In the genomic region with DNA sequence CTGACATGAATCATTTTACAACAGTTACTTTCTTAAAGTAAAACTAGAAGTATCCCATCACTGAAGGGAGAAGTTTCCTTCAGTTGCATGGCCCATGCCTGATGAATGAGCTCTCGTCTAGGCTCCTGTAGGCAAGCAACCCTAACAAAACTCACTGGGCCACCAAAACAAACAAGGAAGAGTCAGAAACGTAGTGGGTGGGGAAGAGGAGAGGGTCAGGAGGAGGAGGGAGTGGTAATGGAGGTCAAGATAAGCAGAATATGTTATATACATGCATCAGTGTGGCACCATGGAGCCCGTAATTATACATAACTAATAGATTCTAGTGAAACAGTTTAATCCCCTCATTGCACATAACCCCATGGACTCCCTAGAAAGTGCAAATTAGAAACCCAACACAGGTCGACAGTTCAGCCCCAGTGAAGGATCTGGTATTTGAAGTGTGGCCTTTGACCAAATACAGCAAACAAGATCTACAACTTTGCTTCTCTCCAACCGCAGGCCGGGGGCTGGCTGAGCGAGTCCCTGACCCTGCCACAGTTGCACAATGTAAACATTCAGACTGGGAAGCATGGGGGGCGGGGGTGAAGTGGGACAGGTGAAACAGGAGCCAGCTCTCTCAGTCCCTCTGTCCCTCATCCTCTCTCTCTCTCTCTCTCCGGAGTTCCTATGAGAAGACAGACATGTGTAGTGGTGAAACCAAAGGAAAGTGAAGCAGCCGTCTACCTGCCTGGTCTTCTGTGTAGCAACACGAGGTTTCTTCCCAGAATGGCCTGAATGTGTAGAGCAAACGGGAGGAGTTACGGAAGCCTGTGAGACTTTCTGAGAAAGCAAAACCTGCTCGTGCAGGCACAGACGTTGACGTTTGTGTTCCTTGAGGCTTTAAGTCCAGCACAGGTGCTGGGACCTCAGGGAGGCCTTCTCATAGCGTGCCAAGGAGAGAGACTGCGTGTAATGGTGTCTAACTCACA, we compare ENCODE assay signal across 10 mouse cellular contexts.
A peak's percentile ranks its signal among the peaks of the same experiment; 100 is the strongest.
DNase-seq lines count a peak whose midpoint lies in the region; ATAC-seq and TF ChIP-seq lines count a peak whose summit lies in the region.
"Had no signal": no experiment of that assay in that cellular context is flagged by ENCODE, and none has a peak within 500 bp of the region (broad histone marks: within the 10 kb centered on the region; RNA-seq: fewer than 3 reads in every experiment).

No protein-coding gene starts in this region.

- no peak for TF ChIP-seq CTCF in heart, adult 2 months (IDR thresholded peaks at IDR 0.05)

- no peaks in the 10 kb centered on the region for H3K27me3 ChIP-seq in heart, adult 2 months (ENCODE audit: control insufficient read depth, insufficient read depth, low read length)
- no peaks in the 10 kb centered on the region for H3K27me3 ChIP-seq in embryonic facial prominence, embryonic 14.5 days (replicated peaks; ENCODE audit: control insufficient read depth, insufficient read depth, low read length)
- no peaks in the 10 kb centered on the region for H3K27me3 ChIP-seq in liver, embryonic 11.5 days (replicated peaks; ENCODE audit: control insufficient read depth, insufficient read depth, low read length)
- H3K27me3 ChIP-seq: heart, embryonic 12.5 days; hindbrain, embryonic 15.5 days had no signal

- TF ChIP-seq EP300 in heart, adult 2 months (IDR thresholded peaks at IDR 0.05; ENCODE audit: insufficient read depth, low read depth, low read length), result no peak

- no peak for TF ChIP-seq POLR2A in heart, adult 2 months (IDR thresholded peaks at IDR 0.05; ENCODE audit: insufficient read depth, low read depth, low read length)

- intact Hi-C loops in heart, adult 2 months (cut with DNase I), result no loop called here

- no peak overlapping the region for H3K9ac ChIP-seq in heart, adult 2 months (ENCODE audit: low read depth, low read length)
- no peak overlapping the region for H3K9ac ChIP-seq in embryonic facial prominence, embryonic 14.5 days (ENCODE audit: low read depth, low read length)
- H3K9ac ChIP-seq in liver, embryonic 11.5 days (ENCODE audit: low read depth, low read length), result no peak overlapping the region
- H3K9ac ChIP-seq: heart, embryonic 12.5 days; hindbrain, embryonic 15.5 days had no signal

- 87% methylated on average over 18 of the region's 18 CpGs for WGBS in heart, adult 2 months
- WGBS in embryonic facial prominence, embryonic 14.5 days, result 57% methylated on average over 18 of the region's 18 CpGs
- WGBS in liver, embryonic 11.5 days, result 60% methylated on average over 18 of the region's 18 CpGs

- H3K27ac ChIP-seq in heart, adult 2 months, result no peak overlapping the region
- no peak overlapping the region; the same call in 1 of the 2 replicates for H3K27ac ChIP-seq in embryonic facial prominence, embryonic 14.5 days (replicated peaks; ENCODE audit: low read depth, low read length)
- peak overlapping the region; percentile 54; the same call in 1 of the 2 replicates for H3K27ac ChIP-seq in liver, embryonic 11.5 days (ENCODE audit: low read depth, low read length)
- H3K27ac ChIP-seq: hindbrain, embryonic 15.5 days had no signal

- no peak overlapping the region for H3K4me2 ChIP-seq in embryonic facial prominence, embryonic 14.5 days (ENCODE audit: low read depth, low read length)
- no peak overlapping the region for H3K4me2 ChIP-seq in liver, embryonic 11.5 days
- H3K4me2 ChIP-seq: heart, embryonic 12.5 days; hindbrain, embryonic 15.5 days had no signal

- no peaks in the 10 kb centered on the region for H3K79me2 ChIP-seq in heart, adult 2 months (replicated peaks; ENCODE audit: control insufficient read depth, insufficient read depth, low read length)

- ATAC-seq in embryonic facial prominence, embryonic 14.5 days (ENCODE audit: low read depth), result peak; percentile 26; the same call in 1 of the 2 replicates
- ATAC-seq in liver, embryonic 11.5 days (replicated peaks; ENCODE audit: low FRiP score), result peak; percentile 67
- no peak for ATAC-seq in monocyte, adult 5-6 weeks (replicated peaks; ENCODE audit: insufficient number of reproducible peaks, low FRiP score, low TSS enrichment, poor library complexity, severe bottlenecking)

- H3K4me3 ChIP-seq in heart, adult 2 months, result no peak overlapping the region
- H3K4me3 ChIP-seq in embryonic facial prominence, embryonic 14.5 days (ENCODE audit: low read depth, low read length), result no peak overlapping the region
- no peak overlapping the region for H3K4me3 ChIP-seq in liver, embryonic 11.5 days (ENCODE audit: low read depth, low read length)
- H3K4me3 ChIP-seq: heart, embryonic 12.5 days; hindbrain, embryonic 15.5 days had no signal

- peaks cover 1% of the 10 kb centered on the region for H3K4me1 ChIP-seq in heart, adult 2 months (ENCODE audit: control insufficient read depth, insufficient read depth, low read length)
- H3K4me1 ChIP-seq in embryonic facial prominence, embryonic 14.5 days (ENCODE audit: control insufficient read depth, insufficient read depth, low read length), result peaks cover 3% of the 10 kb centered on the region; the same call in 1 of the 2 replicates
- peaks cover 8% of the 10 kb centered on the region for H3K4me1 ChIP-seq in liver, embryonic 11.5 days (replicated peaks; ENCODE audit: control insufficient read depth, insufficient read depth, low read length)
- H3K4me1 ChIP-seq: heart, embryonic 12.5 days; hindbrain, embryonic 15.5 days had no signal

- no peaks in the 10 kb centered on the region for H3K9me3 ChIP-seq in embryonic facial prominence, embryonic 14.5 days (ENCODE audit: control insufficient read depth, low read length)
- H3K9me3 ChIP-seq in liver, embryonic 11.5 days (ENCODE audit: control insufficient read depth, low read length), result no peaks in the 10 kb centered on the region
- H3K9me3 ChIP-seq: heart, embryonic 12.5 days; hindbrain, embryonic 15.5 days had no signal

- DNase-seq in heart, adult 11 months, result peak; percentile 78
- no peak for DNase-seq in heart, adult 2 months
- DNase-seq in embryonic facial prominence, embryonic 14.5 days (ENCODE audit: low spot score), result peak; percentile 30
- peak; percentile 55 for DNase-seq in liver, embryonic 11.5 days (ENCODE audit: low spot score)
- peak; percentile 41 for DNase-seq in lung, postnatal 14 days
- DNase-seq in ovary, postnatal 14 days (ENCODE audit: low spot score), result no peak
- DNase-seq in layer of hippocampus, adult 11-12 months (ENCODE audit: low spot score), result no peak

- H3K36me3 ChIP-seq in heart, adult 2 months (ENCODE audit: control insufficient read depth, insufficient read depth, low read length), result no peaks in the 10 kb centered on the region
- no peaks in the 10 kb centered on the region for H3K36me3 ChIP-seq in embryonic facial prominence, embryonic 14.5 days (ENCODE audit: control insufficient read depth, insufficient read depth, low read length)
- H3K36me3 ChIP-seq in liver, embryonic 11.5 days (ENCODE audit: control insufficient read depth, insufficient read depth, low read length), result no peaks in the 10 kb centered on the region
- H3K36me3 ChIP-seq: heart, embryonic 12.5 days; hindbrain, embryonic 15.5 days had no signal

Comparison
In these comparisons a context has a peak if more than half of its experiments do, and no peak if none do; other contexts are left out.
1. DNase-seq: peak in heart, adult 11 months (single experiment), embryonic facial prominence, embryonic 14.5 days (single experiment), liver, embryonic 11.5 days (single experiment) and lung, postnatal 14 days (single experiment); none in heart, adult 2 months (0 of 2), ovary, postnatal 14 days (single experiment) and layer of hippocampus, adult 11-12 months (single experiment).